Mouse (Mus musculus): ENCODE results near the gene Qrfp.

Qrfp gene

DNA sequence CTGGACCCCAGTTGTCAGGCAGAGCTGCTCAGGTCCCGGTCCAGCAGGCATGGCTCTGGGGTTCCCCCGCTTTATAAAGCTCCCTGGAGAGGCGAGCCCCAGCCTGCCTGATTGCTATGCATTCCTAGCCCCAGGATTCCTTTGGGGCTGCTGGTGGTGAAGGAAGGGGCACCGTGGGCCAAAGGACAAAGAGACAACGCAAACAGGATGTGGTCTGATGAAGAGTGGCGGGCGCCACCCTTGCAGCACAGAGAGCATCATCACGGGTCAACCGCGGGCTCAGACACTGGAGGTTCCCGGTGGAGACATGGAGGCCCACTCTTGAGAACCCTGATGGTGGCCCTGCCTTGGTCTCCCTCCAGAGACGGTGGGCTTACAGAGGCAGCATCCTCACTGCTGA is at the start of gene Qrfp:
Gene Qrfp, minus strand, starts transcription at position 137 of the 400 bp plus-strand sequence.
- no peak for DNase-seq (ENCODE audit: low spot score)

DNA sequence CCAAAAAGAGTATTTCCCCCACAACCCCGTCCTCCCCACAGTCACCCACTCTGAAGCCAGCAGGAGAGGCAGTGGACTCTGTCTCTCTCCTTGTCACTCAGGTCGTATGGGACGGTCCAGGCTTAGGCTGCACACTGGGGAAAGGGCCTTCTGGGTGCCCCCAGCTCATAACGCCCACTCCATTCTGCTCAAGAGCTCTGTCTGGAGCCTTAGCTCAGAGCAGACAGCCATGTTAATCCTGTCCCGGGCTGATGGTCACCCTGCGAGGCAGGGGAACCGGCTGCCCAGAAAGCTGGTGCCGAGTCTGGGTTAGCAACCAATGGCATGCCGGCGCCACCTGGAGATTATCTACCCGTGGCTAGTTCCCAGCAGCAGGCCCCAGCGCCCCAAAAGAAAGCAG is 48.1 kb upstream of the Qrfp start:
- DNase-seq (ENCODE audit: low spot score), result no peak

DNA sequence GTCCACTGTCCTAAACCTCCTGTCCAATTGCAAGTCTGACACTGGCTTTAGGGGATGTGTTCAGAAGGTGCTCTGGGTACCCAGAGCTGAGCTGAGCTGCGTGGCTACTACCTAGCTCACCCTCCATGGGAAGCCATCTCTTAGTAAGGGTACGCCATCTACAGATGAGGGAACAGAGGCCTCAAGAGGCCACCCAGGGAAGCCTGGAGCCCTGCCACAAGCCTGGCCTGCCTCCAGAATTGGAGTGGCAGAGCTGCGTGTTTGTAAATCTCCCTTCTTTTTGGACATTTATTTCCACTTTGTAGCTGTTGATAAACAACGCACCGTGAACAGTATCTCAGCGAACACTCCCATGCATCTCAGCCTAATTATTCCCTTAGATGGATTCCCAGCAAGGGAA is 46.8 kb upstream of the Qrfp start:
- DNase-seq (ENCODE audit: low spot score), result no peak

DNA sequence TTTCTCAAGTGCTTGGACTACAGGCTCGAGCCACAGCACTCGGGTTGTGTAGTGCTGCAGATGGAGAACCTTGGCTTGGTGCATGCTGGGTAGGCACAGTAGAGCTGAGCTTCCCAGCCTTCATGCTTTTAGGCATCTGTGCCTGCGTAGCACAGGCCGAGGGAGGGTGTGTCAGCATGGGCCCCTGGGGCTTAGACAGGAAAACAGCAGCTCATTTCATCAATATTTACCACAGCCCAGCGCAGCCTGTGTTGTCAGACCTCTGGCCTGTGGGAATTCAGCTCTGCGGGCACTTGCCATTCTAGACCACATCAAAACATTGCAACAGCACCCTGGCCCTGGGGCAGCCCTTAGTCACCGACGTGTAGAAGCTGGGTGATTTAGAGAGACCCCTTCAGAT is 45.6 kb upstream of the Qrfp start:
- no peak for DNase-seq (ENCODE audit: low spot score)

DNA sequence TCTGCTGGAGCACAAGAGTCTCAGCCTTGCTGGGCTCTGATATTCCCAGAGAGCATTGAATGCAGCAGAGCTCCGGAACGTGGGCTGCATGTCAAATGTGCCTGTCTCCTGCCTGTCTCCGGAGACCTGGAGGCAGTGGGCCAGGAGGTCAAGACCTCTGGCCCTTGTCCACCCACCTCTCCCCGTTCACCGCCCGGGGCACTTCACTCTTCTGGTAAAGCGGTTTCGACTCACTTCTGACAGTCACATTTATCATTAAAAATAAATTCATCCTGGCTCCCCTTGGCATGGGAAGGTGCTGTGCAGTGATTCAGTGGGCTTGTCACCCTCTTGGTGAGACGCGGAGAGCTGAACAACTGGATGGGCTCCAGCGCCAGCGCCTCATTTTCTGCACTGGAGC is 39.8 kb upstream of the Qrfp start:
- DNase-seq (ENCODE audit: low spot score), result no peak

DNA sequence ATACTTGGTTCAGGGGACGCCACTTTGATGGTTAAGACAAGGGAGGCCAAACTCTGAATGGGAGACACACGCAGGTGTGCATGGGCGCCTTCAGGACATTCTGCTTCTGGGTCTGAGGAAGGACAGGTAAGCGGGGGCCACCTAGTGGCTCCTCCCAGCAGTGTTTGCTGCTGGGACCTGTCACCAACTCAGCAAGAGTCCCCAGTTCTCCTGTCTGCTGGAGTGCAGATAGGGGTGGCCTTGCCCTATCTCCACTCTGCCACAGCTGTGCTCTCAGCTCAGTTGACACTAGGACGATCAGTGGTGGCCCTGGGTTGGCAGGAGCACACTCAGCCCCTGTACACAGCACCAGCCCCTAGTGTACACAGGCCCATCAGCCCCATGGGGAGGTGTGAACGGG is 37.5 kb upstream of the Qrfp start:
- no peak for DNase-seq (ENCODE audit: low spot score)

DNA sequence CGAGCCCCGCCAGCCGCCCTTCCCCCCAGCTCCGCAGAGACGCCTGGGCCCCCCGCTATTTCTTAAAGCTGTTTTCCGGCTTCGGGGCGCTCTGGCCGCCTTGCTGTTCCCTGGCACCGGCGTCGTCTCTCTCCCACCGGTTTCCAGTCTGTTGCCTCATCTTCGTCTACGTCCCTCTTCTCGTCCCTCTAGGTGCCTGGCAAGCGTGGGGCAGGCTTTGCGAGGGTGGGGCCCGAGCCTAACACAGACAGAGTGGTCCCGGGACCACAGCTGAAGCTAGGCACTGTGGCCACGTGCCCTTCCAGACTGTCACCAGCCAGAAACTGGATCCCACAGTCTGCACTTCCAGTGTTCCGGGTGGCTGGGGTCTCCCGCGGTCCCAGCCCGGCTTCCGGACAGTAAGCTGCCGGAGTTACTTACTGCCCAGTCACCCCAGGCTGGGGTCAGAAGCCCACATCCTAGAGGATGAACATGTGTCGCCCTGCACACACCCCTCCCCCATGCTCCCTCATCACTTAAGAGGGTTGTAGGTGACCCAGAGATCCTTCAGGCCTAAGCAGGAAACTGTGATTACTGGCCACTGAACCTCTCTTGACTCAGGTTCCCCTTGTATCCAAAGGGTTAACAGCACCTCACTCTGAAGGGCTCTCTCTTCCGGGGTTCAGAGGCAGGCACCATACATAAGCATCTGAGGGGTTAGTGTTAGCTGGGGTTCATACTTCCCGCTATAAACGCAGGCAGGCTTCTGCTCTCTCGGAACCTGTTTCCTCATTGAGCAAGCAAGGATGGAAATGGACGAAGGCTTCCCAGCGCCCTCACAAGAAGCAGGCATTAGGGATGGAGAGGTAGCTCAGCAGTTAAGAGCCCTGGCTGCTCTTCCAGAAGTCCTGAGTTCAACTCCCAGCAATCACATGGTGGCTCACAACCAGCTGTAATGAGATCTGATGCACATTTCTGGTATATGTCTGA is 36.6 kb upstream of the Qrfp start:
- no peak for DNase-seq (ENCODE audit: low spot score)

DNA sequence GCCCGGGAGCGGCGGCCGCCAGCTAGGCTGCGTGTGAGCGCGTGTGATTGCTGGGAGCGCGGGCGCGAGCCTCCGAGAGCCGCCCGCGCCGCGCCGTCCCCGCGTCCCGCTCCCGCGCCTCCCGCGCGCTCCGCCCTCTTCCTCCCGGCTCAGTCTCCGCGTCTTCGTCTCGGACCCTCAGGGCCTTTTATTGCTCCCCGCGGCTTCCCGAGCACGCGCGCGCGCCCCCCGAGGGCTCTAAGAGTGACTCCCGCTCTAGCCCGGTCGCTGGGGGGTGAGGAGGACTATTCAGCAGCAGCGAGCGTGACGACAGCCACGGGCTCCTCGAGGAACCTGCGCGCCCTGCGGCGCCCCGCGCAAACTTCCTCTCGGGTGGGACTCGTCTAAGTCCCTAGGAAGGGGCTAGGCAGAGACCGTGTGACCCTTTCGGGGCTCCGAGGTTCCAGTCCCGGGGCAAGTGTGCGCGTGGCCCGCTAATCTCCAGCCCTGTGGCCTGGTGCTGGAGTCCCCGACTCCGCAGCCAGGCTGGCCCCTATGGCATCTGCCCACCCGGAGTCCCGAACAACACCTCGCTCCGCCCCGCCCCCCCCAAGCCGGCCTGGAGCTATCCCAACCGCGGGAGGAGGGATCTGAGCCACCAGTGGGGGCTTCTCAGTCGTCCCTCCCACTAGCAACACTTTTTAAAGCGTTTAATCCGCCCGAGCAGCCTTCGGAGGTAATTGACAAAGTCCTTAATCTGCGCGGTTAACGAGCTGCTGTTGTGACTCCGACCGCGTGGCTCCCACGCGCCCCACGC is 35.7 kb upstream of the Qrfp start, which contains the start of gene Fibcd1:
Gene Fibcd1, minus strand, starts transcription at position 110 of the 796 bp plus-strand sequence.
- no peak for DNase-seq (ENCODE audit: low spot score)

DNA sequence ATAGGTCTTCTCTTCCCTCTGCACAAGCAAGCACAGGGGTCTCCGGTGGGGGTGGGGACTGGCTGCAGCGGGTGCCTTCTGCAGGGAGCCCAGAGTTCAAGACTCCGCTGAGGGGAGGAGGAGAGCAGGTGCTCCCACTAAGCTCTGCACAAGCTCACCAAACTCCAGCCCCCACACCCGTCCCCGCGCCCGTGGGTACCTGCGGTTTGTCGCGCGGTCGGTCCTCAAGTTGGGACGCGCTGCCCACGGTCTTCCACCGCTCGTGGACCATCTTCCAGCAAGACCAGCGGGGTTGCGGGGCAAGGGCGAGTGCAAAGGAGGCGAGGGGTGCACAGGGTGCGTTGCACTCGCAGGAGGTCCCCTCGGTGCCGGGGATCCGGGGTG is 35.1 kb upstream of the Qrfp start:
- DNase-seq (ENCODE audit: low spot score), result no peak

DNA sequence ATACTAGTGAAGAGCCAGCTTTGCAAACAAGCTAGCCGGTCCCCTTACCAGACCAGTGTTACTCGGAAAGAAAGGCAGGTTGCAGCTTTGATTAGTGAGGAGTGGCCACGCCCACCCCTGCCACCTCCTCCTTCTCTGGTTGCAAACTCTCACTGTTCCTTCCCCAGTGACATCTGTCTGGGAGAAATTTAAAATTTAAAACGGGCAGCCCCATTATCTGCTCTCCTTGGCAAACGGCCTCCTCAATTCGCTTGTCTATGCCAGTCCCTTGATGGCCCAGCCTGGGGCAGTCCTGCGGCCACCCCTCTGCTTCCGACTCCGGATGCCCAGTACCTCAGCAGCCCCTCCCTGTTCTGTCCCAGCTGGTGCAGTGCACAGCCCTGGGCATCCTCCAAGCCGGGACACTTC is 34.4 kb upstream of the Qrfp start:
- no peak for DNase-seq (ENCODE audit: low spot score)

DNA sequence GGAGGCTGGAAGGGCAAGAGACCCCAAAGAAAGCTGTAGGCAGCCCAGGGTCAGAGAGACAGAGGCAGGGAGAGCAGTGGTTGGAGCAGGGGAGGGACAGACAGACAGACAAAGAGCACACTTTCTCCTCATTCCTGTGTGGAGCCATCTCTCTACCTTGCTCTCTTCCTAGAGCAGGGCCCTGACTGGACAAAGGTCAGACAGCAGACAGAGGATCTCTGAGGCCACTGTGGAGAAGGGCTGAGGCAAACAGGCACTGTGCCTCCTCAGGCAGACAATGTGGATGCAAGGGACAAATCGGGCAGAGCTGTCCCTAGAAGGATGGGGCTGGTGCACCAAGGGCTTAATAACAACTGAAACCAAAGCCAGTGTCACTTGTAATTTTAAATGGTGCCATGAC is 28.5 kb upstream of the Qrfp start:
- DNase-seq (ENCODE audit: low spot score), result no peak

DNA sequence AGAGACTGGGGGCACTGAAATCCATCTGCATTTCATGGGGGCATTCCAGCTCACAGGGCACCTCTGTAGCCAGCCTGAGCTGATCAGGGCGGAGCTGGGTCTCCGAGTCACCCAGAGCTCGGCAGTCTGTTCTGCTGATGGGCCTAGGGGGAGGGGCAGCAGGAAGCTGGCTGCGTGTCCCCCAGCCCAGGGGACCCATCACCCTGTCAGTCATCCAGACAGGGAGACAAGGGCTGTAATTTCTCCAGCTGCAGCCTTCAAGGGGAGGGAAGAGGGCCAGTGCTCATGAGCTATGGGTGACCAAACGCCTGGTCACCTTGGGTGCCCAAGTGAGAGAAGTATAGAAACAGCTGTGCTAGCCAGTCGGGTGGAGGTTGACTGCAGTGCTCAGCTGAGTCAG is 26.6 kb upstream of the Qrfp start:
- no peak for DNase-seq (ENCODE audit: low spot score)

DNA sequence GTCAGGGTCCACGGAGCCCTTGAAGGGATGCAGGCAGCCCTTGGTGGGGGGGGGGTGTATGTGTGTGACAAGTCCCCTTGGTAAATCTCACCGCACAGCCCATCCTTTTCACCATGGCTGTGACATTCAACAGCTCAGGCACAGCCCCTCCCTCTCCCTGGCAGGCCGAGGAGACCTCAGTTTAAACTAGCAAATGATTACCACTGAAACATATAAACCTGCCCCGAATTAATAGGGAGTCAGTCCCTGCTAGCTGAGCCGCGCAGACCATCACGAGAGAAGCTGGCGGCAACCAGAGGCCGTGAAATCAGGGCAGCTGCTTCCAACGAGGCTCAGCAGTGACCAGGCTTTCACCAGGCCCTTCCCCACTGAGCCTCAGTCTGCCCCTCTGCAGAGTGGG is 25.7 kb upstream of the Qrfp start:
- DNase-seq (ENCODE audit: low spot score), result no peak

DNA sequence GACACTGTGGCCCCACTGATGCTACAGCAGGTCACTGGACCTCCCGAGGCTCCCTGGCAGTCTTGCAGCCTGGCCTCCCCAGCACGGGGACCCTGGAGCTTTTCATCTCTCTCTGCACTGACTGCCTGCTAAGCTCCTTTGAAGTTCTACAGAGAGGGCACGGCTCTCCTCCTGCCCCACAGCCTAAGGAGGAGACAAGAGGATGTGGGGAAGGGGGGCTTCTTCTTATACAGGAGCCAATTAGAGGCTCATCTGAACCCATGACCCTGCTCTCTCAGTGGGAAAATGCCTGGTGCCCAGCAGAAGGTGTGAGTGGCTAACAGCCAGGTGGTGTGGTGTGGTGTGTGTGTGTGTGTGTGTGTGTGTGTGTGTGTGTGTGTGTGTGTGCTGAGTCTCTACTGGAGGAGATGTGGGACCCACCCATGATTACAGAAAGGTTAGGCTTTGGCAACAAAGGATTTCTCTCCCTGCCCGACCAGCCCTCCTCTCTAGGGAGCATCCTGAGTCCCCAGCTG is 18.0 kb upstream of the Qrfp start:
- DNase-seq (ENCODE audit: low spot score), result no peak

DNA sequence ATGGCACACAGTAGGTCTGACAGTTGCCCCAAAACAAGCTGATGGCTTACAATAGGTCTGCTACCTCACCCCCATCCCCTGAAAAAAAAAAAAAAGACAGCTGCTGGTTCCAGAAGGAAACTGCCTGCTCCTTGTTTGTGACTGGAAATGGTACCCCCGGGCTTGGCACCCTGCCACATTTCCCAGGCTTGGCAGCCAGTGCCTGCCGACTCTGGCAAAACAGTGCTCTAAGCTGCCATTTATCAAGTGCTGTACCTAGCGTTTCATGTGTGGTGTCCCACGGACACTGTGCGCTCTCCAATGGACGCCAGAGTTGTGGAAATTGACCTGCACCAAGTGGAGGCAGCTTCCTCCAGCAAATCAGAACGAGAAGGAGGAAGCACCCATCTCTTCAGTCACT is 17.5 kb upstream of the Qrfp start:
- DNase-seq (ENCODE audit: low spot score), result no peak

DNA sequence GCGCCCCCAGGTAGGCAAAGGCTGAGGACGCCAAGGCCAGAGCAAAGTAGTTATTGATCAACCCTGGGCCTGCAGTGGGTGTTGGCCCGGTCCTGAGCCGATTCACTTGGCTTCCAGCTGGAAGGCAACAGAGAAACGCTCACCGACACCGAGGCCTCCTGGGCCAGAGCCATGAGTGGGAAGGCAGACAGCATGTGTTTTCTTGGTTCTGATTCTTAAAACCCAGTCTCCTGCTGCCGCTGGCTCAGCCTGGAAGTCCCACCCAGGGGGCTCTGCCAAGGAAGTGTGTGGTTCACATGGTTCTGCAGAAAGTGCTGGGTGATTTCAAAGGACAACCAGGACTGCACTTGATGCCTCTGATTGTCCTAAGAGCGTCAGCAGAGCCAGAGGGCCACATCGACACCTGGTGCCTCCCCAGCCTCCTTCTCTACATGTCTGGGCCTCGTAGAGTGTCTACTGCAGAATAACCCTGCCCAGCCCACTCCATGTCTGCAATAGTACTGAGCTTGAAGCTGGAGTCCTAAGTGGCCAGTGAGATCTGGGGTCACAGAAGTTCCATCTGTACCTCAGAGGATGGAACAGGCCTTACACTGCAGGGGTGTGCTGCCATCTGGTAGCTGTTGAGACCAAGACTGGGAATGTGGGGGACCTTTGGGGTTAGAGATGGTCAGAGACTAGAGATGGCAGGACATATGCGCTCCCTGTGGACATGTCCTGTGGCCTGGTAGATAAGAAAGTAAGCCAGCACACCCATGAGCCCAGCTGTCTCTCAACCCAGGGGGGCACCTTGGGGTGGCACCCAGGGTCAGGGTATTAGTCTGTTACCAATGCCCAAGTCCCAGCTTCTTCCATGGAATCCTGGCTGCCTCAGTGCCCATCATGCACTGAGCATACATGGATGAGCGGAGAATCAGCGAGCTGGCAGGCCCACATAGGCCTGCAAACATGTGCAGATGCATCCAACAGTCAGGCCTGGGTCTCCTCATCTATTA is 16.0 kb upstream of the Qrfp start:
- DNase-seq (ENCODE audit: low spot score), result no peak

DNA sequence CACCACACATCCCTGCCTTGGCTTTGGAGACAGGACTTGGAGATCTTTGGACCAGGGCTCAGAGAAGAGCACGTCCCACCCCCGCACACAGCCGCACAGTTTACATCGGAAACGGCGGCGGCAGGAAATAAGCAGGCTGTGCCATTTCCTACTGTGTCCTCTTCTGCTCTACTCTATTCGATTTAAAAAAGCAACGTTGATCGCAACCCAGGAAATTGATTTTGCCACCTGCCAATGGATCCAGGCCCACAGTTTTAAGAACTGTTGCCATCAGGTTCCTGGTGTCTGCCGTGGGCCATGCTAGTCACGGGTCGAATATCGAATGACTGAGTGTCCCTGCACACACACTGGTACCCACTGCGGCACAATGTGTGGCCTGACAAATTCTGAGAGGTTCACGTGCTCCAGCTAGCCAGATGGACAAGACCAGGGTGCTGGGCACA is 15.1 kb upstream of the Qrfp start:
- DNase-seq (ENCODE audit: low spot score), result no peak

DNA sequence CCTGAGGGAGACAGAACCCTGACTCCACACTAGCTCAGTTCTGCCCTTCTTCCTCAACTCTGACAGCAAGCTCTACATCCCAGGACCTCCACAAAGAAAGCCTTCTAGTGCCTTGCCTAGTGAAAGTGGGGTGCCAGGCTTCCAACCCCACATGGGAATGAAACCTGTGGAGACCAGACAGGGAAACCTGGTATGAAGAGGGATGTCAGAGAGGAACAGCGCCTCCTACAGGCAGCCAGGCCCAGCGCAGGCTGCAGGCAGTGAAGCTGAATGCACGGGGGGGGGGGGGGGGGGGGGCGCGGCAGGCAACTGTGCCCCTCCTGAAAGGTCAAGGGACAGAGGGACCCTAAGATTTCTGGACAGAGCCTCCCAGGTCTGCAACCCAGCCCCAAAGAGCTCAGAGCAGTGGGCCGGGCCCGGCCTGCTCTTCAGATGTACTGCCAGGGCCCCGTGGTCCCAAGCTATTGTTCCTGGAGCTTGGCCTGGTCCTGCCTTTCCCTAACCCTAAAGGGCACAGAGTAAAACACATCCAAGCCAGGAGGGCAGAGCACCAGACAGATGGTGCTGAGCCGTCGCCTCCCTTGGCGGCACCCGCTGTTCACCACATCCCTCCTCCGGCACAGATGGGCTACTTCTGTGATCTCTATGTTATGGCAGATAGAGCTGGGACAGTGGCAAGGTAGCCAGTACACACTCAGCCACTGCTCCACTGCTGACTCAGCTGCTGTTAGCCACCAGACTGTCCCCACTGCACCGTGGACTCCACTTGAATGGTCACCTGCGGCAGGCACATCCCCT is 13.8 kb upstream of the Qrfp start:
- no peak for DNase-seq (ENCODE audit: low spot score)

DNA sequence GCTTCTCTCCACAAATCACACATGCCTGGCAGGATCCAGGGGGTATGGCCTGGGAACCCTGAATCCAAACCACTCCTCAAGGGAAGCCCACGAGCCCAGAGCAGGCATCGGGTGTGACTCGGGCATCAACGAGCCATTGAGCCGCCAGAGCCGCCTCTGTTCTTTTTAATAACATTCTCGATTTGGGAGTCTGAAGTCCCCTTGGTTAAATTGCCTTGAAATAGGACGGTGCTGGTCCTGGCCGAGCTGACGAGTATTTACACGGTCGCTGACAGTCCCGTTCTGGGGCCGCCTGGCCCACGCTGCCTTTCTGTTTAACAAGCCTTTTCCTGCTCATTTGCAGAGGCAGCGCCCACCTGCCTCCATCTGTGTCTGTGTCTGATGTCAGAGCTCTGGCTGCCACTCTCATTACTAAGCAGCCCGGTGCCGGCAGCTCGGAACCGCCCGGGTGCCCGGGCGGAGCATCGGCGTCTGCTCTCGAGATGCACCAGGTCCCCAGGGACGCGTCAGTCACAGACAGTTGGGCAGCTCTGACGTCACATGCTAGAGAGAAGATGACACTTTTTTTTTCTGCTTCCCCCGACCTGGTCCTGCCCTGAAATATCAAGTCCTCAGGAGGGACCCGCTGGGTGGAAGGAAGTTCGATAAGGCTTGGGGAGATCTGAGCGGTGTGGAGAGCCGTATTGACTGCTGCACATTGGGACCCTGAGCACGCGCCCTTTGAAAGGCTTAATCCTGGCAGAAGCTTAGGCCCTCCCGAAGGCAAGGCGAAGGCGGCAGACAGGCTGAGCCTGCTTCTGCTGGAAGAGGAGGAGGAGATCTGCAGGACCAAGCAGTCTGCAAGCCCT is 12.4 kb upstream of the Qrfp start:
- DNase-seq (ENCODE audit: low spot score), result peak; percentile 43

DNA sequence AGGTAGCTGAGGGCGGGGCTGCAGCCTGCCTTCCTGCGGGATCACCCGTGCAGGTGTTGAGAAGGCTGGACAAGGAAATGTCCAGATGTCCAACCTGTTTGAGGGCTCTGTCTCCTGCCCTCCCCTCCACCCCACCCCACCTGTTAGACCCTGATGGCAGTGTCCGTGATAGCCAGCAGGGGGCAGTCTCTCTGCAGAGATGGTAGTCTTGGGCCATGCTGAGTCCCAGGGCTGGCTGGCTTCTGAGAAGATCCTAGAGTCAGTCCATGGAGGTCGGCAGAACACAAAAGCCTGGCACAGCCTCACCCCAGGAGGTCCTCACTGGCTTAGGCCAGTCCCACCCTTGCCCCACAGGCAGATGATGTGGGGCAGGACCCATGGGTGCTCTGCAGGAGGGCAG is 5.0 kb upstream of the Qrfp start:
- peak; percentile 57 for DNase-seq (ENCODE audit: low spot score)
